Mouse (Mus musculus): Measurements from ENCODE around the gene Crot. TPM values are rescaled to one million over a fixed set of nuclear protein-coding genes. Genes with fewer than 3 reads are reported as not detected.

Gene Crot
- total RNA-seq, 2 experiments from 2014 or later: 27.5 to 36.1 TPM

Other genes starting within 250 kb of the Crot start
- 11.4 and 17.3 TPM in 2 replicates for gene Abcb1b, start 199.2 kb downstream of the Crot start, total RNA-seq (2015)
- 26.9 and 27.2 TPM in 2 replicates for gene Abcb1b, start 199.2 kb downstream of the Crot start, total RNA-seq (2017)
- gene Abcb4, start 103.6 kb downstream of the Crot start, total RNA-seq (2015): 9.0 and 13.4 TPM in 2 replicates
- gene Abcb4, start 103.6 kb downstream of the Crot start, total RNA-seq (2017): 17.4 and 34.4 TPM in 2 replicates
- 30.1 and 30.4 TPM in 2 replicates for gene Tmem243, start 103.3 kb upstream of the Crot start, total RNA-seq (2015)
- 18.3 and 19.9 TPM in 2 replicates for gene Tmem243, start 103.3 kb upstream of the Crot start, total RNA-seq (2017)
- 32.9 and 36.9 TPM in 2 replicates for gene Dmtf1, start 164.5 kb upstream of the Crot start, total RNA-seq (2015)
- gene Dmtf1, start 164.5 kb upstream of the Crot start, total RNA-seq (2017): 32.8 and 41.9 TPM in 2 replicates

Measured in megakaryocyte progenitor cell, adult 5-6 weeks (primary cell).